Comparison of ENCODE assay signal across 25 mouse cellular contexts in the genomic region with DNA sequence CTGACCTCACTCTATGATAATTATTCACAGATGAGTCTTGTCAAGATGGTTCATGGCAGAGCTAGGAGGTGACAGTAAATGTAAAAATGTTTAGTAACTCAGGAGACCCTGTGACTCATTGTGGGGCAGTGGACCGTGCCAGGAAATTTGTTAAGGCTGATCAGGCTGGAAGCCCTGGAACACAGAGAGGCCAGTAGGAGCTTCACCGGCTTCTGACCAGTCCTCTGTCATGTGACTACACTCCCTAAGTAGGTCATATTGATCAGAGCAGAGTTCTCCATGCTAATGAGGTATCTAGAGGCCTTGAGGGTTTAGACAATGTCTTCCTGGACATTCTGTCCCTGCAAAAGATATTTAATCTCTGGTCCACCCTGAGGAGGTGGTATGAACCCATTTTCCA.
DNase-seq lines count a peak whose midpoint lies in the region; ATAC-seq lines count a peak whose summit lies in the region.
"Had no signal": no experiment of that assay in that cellular context is flagged by ENCODE, and none has a peak within 500 bp of the region (broad histone marks: within the 10 kb centered on the region; RNA-seq: fewer than 3 reads in every experiment).

No protein-coding gene starts in this region.

- no peaks in the 10 kb centered on the region for H3K36me3 ChIP-seq in kidney, embryonic 16.5 days (ENCODE audit: insufficient read depth, low read length)
- H3K36me3 ChIP-seq: embryonic facial prominence, embryonic 12.5 days; forebrain, embryonic 10.5 days; forebrain, embryonic 15.5 days; heart, embryonic 15.5 days; lung, embryonic 15.5 days; midbrain, embryonic 13.5 days; stomach, embryonic 15.5 days had no signal

- H3K9ac ChIP-seq in kidney, embryonic 16.5 days (replicated peaks; ENCODE audit: low read length), result no peak overlapping the region
- H3K9ac ChIP-seq: embryonic facial prominence, embryonic 12.5 days; forebrain, embryonic 15.5 days; heart, embryonic 15.5 days; lung, embryonic 15.5 days; midbrain, embryonic 13.5 days; stomach, embryonic 15.5 days had no signal

- no peak overlapping the region for H3K4me3 ChIP-seq in kidney, embryonic 16.5 days (ENCODE audit: low read length)
- H3K4me3 ChIP-seq: embryonic facial prominence, embryonic 12.5 days; forebrain, embryonic 10.5 days; forebrain, embryonic 15.5 days; heart, embryonic 15.5 days; lung, embryonic 15.5 days; midbrain, embryonic 13.5 days; stomach, embryonic 15.5 days had no signal

- H3K27ac ChIP-seq in kidney, embryonic 16.5 days (ENCODE audit: low read length), result no peak overlapping the region
- H3K27ac ChIP-seq: embryonic facial prominence, embryonic 12.5 days; forebrain, embryonic 10.5 days; forebrain, embryonic 15.5 days; heart, embryonic 15.5 days; lung, embryonic 15.5 days; midbrain, embryonic 13.5 days; stomach, embryonic 15.5 days had no signal

- no peak overlapping the region for H3K4me2 ChIP-seq in kidney, embryonic 16.5 days (replicated peaks; ENCODE audit: low read depth, low read length)
- H3K4me2 ChIP-seq: embryonic facial prominence, embryonic 12.5 days; forebrain, embryonic 15.5 days; heart, embryonic 15.5 days; liver, embryonic 11.5 days; lung, embryonic 15.5 days; midbrain, embryonic 13.5 days; stomach, embryonic 15.5 days had no signal

- WGBS in kidney, embryonic 16.5 days, result 51% methylated on average over 2 of the region's 2 CpGs

- H3K27me3 ChIP-seq in kidney, embryonic 16.5 days (ENCODE audit: insufficient read depth, low read length), result no peaks in the 10 kb centered on the region
- H3K27me3 ChIP-seq: embryonic facial prominence, embryonic 12.5 days; forebrain, embryonic 15.5 days; heart, embryonic 15.5 days; lung, embryonic 15.5 days; midbrain, embryonic 13.5 days; stomach, embryonic 15.5 days had no signal

- peak; percentile 20 to 59 for DNase-seq in adrenal gland, adult (ENCODE audit: inconsistent age in 2 of 2, low spot score in 1 of 2)
- DNase-seq in adrenal gland, postnatal 10 days, result no peak
- DNase-seq in kidney, postnatal 4 days, result no peak
- peak; percentile 71 for DNase-seq in Muller cell, postnatal 12 days (ENCODE audit: inconsistent ontology term)
- DNase-seq in adrenal gland, postnatal 36 days, result peak; percentile 17 to 31
- DNase-seq in thymus, postnatal 14 days, result no peak
- DNase-seq: cerebellum, adult 11-12 months; cerebellum, adult 9-11 months; embryo, embryonic 11 days; kidney, adult 18-20 months; kidney, postnatal 10 days; layer of hippocampus, adult 9-11 months; lung, postnatal 36 days; right cerebral cortex, postnatal 25 days had no signal

- no peaks in the 10 kb centered on the region for H3K9me3 ChIP-seq in kidney, embryonic 16.5 days (ENCODE audit: low read length)
- H3K9me3 ChIP-seq: embryonic facial prominence, embryonic 12.5 days; forebrain, embryonic 10.5 days; forebrain, embryonic 15.5 days; heart, embryonic 15.5 days; lung, embryonic 15.5 days; midbrain, embryonic 13.5 days; stomach, embryonic 15.5 days had no signal

- no peaks in the 10 kb centered on the region for H3K4me1 ChIP-seq in kidney, embryonic 16.5 days (ENCODE audit: insufficient read depth, low read length)
- H3K4me1 ChIP-seq: embryonic facial prominence, embryonic 12.5 days; heart, embryonic 15.5 days; lung, embryonic 15.5 days; stomach, embryonic 15.5 days had no signal

- ATAC-seq in kidney, embryonic 16.5 days (ENCODE audit: low FRiP score, low TSS enrichment), result peak; percentile 54; the same call in 1 of the 2 replicates
- ATAC-seq: activated CD4-positive, CD25-positive, alpha-beta regulatory T cell, adult 4 months; forebrain, embryonic 15.5 days; hindbrain, embryonic 16.5 days; midbrain, embryonic 13.5 days had no signal

Comparison
In these comparisons a context has a peak if more than half of its experiments do, and no peak if none do; other contexts are left out.
1. DNase-seq: peak in adrenal gland, adult (2 of 2), Muller cell, postnatal 12 days (single experiment) and adrenal gland, postnatal 36 days (2 of 2); none in adrenal gland, postnatal 10 days (single experiment), kidney, postnatal 4 days (0 of 2) and thymus, postnatal 14 days (single experiment).